Mouse (Mus musculus) bone marrow, adult 2 months (tissue): ENCODE results near the gene Tmcc1.

ENCODE experiments used
- CTCF ChIP-seq: fragments of 200-500 bp; IDR thresholded peaks from 2 replicates; pipeline ENCODE4 v1.5.1; 2011; ENCODE audit warnings: low read length, control low read depth; ENCODE audit not compliant: control insufficient read depth, insufficient read depth
- POLR2A ChIP-seq: fragments of 200-500 bp; IDR thresholded peaks from 2 replicates; pipeline ENCODE4 v1.6.1; 2011; ENCODE audit warnings: low read depth, mild to moderate bottlenecking, control low read depth, low read length, borderline replicate concordance; ENCODE audit not compliant: control insufficient read depth

- TF ChIP-seq CTCF (no peak), POLR2A (no peak)
Measured at GRCm38 (mm10) chr6:116071781-116072180, 121.5 kb downstream of the Tmcc1 start.
